Mouse (Mus musculus): ENCODE results near the gene Tmtc4. TPM values are rescaled to one million over a fixed set of nuclear protein-coding genes. Genes with fewer than 3 reads are reported as not detected.
A peak's percentile ranks its signal among the peaks of the same experiment; 100 is the strongest.

Gene Tmtc4
- polyA plus RNA-seq, 1 experiment from 2014 or later, result 14.6 TPM

DNA sequence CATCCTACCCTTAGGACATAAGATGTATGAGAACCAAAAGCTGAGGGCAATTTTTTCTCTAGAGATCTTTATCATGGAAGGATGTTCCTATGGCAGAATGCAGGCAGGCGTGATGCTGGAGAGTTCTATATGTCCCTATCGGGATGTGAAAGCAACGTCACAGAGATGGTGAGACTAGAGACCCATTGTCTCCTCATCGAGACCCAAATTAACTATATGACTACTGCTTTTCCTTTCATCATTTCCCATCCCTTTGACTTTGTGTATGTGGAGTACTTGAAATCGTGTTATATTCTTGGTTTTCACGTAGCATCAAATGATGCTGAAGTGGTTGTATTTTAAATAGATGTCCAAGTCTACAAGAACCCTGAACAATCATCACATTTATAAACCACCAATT is 70.2 kb downstream of the Tmtc4 start, which contains the start of gene Ggact:
Gene Ggact (minus strand): TSS at position 101 of the 400 bp plus-strand sequence.
- no peak for ATAC-seq (replicated peaks; ENCODE audit: insufficient number of reproducible peaks, insufficient read depth, low FRiP score, low read depth)
- Histone ChIP-seq H3K9ac (peak within 1 kb of the TSS; percentile 69), H3K27me3 (no peaks in the 10 kb centered on the region), H3K27ac (peak within 1 kb of the TSS; percentile 34; the same call in 1 of the 2 replicates), H3K4me3 (peak within 1 kb of the TSS; percentile 79), H3K4me2 (peak within 1 kb of the TSS; percentile 94), H3K36me3 (no peaks in the 10 kb centered on the region; the same call in 1 of the 2 replicates), H3K9me3 (replicated peaks) (no peaks in the 10 kb centered on the region), H3K4me1 (replicated peaks) (peaks cover 12% of the 10 kb centered on the region)
- WGBS, result 72% methylated on average over 6 of the region's 6 CpGs

- WGBS, result under 1% methylated on average over 53 of the region's 58 CpGs
- 0 out of 2 replicates have a peak, but pooled peaks cover 4% of the 10 kb centered on the region for H3K36me3 ChIP-seq
- peak; percentile 75 for ATAC-seq (replicated peaks; ENCODE audit: insufficient number of reproducible peaks, insufficient read depth, low FRiP score, low read depth)
Observed at GRCm38 (mm10) chr14:122912812-122913498, 70.9 kb downstream of the Tmtc4 start.

GRCm38 (mm10) chr14:122912137-122912536 is 71.7 kb downstream of the Tmtc4 start:
- peak overlapping the region; percentile 94 for H3K4me2 ChIP-seq
- no peaks in the 10 kb centered on the region for H3K27me3 ChIP-seq
- 0 out of 2 replicates have a peak, but pooled peaks cover 4% of the 10 kb centered on the region for H3K36me3 ChIP-seq
- 67% methylated on average over 1 of the region's 1 CpGs for WGBS
- ATAC-seq (replicated peaks; ENCODE audit: insufficient number of reproducible peaks, insufficient read depth, low FRiP score, low read depth), result no peak
- H3K4me1 ChIP-seq (replicated peaks), result peaks cover 12% of the 10 kb centered on the region
- H3K27ac ChIP-seq, result no peak overlapping the region
- peak overlapping the region; percentile 79 for H3K4me3 ChIP-seq
- H3K9ac ChIP-seq, result no peak overlapping the region; the same call in 1 of the 2 replicates
- no peaks in the 10 kb centered on the region for H3K9me3 ChIP-seq (replicated peaks)

More at GRCm38 (mm10) chr14:122912812-122913498, 70.9 kb downstream of the Tmtc4 start:
- Histone ChIP-seq H3K4me2 (peak overlapping the region; percentile 94), H3K4me1 (replicated peaks) (peaks cover 12% of the 10 kb centered on the region), H3K4me3 (peak overlapping the region; percentile 79), H3K27me3 (no peaks in the 10 kb centered on the region), H3K27ac (peak overlapping the region; percentile 34; the same call in 1 of the 2 replicates), H3K9me3 (replicated peaks) (no peaks in the 10 kb centered on the region), H3K9ac (peak overlapping the region; percentile 69)

DNA sequence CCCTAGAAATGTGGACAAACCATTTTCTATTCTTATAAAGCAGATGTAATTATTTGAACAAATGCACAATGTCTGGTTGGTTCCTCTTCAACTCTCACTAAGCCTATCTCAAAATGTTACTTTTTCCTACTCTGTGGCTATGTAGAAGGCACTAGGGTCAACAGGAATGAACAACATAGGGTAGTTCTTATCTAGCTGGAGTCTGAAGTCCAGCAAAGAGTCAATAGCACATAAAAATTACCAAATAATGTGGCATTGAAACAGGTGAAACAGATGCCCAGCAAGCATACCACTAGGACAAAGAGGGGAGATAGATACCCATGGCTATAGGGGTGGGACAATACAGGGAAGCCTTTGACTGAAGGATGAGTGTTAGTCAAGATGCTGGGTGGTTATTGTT is 72.6 kb downstream of the Tmtc4 start:
- no peak overlapping the region for H3K4me2 ChIP-seq
- H3K4me3 ChIP-seq, result no peak overlapping the region
- H3K9me3 ChIP-seq (replicated peaks), result no peaks in the 10 kb centered on the region
- 0 out of 2 replicates have a peak, but pooled peaks cover 4% of the 10 kb centered on the region for H3K36me3 ChIP-seq
- no peak for ATAC-seq (replicated peaks; ENCODE audit: insufficient number of reproducible peaks, insufficient read depth, low FRiP score, low read depth)
- H3K4me1 ChIP-seq (replicated peaks), result peaks cover 12% of the 10 kb centered on the region
- H3K27ac ChIP-seq, result no peak overlapping the region
- no peak overlapping the region for H3K9ac ChIP-seq
- H3K27me3 ChIP-seq, result no peaks in the 10 kb centered on the region

GRCm38 (mm10) chr14:122909368-122910091 is 74.3 kb downstream of the Tmtc4 start:
- Histone ChIP-seq H3K4me1 (replicated peaks) (peaks cover 12% of the 10 kb centered on the region), H3K4me2 (no peak overlapping the region), H3K27ac (no peak overlapping the region), H3K9me3 (replicated peaks) (no peaks in the 10 kb centered on the region), H3K4me3 (no peak overlapping the region), H3K9ac (no peak overlapping the region), H3K36me3 (0 out of 2 replicates have a peak, but pooled peaks cover 4% of the 10 kb centered on the region), H3K27me3 (no peaks in the 10 kb centered on the region)
- WGBS, result 75% methylated on average over 5 of the region's 5 CpGs
- no peak for ATAC-seq (replicated peaks; ENCODE audit: insufficient number of reproducible peaks, insufficient read depth, low FRiP score, low read depth)

DNA sequence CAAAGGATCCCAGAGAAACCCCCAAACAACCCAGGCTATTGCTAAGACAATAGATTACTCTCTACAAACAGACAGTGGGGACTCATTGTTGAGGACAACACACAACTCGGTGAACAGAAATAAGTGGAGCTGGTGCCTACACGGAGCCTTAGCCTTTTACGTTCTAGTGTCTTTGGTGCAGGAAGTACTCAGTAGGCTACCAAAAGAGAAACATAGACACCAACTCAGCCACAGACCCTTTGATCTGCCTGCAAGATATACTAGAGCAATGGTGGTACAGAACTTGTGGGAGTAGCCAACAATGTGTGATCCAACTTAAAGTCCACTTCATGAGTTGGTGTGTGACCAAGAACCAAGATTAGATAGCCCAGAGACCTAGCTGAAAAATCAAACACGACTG is 75.8 kb downstream of the Tmtc4 start:
- 90% methylated on average over 4 of the region's 4 CpGs for WGBS

DNA sequence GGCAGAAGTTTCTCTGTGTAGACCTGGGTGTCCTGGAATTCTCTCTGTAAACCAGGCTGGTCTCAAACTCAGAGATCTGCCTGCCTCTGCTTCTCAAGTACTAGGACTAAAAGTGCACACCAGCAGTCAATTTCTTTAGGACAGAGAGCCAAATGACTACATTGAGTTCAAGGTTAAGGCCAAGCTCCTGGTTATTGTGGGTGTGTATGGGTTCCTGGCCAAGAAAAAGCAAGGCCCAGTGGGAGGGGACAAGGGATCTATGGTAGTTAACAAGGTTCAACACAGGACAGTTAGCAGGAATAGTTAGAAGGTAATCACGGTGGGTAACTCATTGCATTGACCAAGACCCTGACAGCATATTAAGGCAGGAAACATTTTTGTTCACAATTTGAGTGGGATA is 78.8 kb downstream of the Tmtc4 start:
- H3K9ac ChIP-seq, result no peak overlapping the region
- H3K27me3 ChIP-seq, result no peaks in the 10 kb centered on the region
- peaks cover 30% of the 10 kb centered on the region for H3K4me1 ChIP-seq (replicated peaks)
- H3K36me3 ChIP-seq, result 0 out of 2 replicates have a peak, but pooled peaks cover 4% of the 10 kb centered on the region
- H3K27ac ChIP-seq, result no peak overlapping the region
- no peak overlapping the region for H3K4me2 ChIP-seq
- 93% methylated on average over 1 of the region's 1 CpGs for WGBS
- ATAC-seq (replicated peaks; ENCODE audit: insufficient number of reproducible peaks, insufficient read depth, low FRiP score, low read depth), result no peak
- H3K4me3 ChIP-seq, result no peak overlapping the region
- H3K9me3 ChIP-seq (replicated peaks), result no peaks in the 10 kb centered on the region

More for the DNA sequence above, 75.8 kb downstream of the Tmtc4 start:
- H3K4me3 ChIP-seq, result no peak overlapping the region
- H3K9me3 ChIP-seq (replicated peaks), result no peaks in the 10 kb centered on the region
- no peak overlapping the region for H3K9ac ChIP-seq
- ATAC-seq (replicated peaks; ENCODE audit: insufficient number of reproducible peaks, insufficient read depth, low FRiP score, low read depth), result no peak
- peaks cover 18% of the 10 kb centered on the region for H3K4me1 ChIP-seq (replicated peaks)
- H3K4me2 ChIP-seq, result no peak overlapping the region
- H3K27me3 ChIP-seq, result no peaks in the 10 kb centered on the region
- 0 out of 2 replicates have a peak, but pooled peaks cover 4% of the 10 kb centered on the region for H3K36me3 ChIP-seq
- H3K27ac ChIP-seq, result no peak overlapping the region

- 0 out of 2 replicates have a peak, but pooled peaks cover 4% of the 10 kb centered on the region for H3K36me3 ChIP-seq
- no peaks in the 10 kb centered on the region for H3K27me3 ChIP-seq
- no peak for ATAC-seq (replicated peaks; ENCODE audit: insufficient number of reproducible peaks, insufficient read depth, low FRiP score, low read depth)
- H3K4me2 ChIP-seq, result no peak overlapping the region
- no peaks in the 10 kb centered on the region for H3K9me3 ChIP-seq (replicated peaks)
- no peak overlapping the region for H3K4me3 ChIP-seq
- no peak overlapping the region for H3K27ac ChIP-seq
- 64% methylated on average over 2 of the region's 2 CpGs for WGBS
- H3K4me1 ChIP-seq (replicated peaks), result peaks cover 27% of the 10 kb centered on the region
- H3K9ac ChIP-seq, result no peak overlapping the region
Observed at GRCm38 (mm10) chr14:122903923-122904351, 79.9 kb downstream of the Tmtc4 start.

DNA sequence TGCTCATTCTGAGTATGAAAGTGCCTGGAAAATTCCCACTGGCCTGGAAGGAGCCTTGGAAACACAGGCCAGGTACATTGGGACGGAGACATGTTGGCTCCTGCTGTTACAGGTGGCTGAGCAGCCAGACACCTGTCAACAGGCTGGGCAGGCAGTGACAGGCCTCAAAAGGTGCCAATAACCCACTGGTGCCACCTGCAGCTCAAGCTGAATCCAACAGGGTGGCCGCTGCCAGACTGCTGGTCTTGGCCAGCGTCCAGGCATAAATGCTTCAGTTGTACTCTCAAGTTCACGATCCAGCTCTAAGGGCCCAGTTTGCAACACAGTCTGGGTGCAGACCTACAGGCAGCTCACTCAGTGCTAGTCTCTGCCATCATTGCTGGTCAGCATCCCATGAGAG is 81.0 kb downstream of the Tmtc4 start:
- ATAC-seq (replicated peaks; ENCODE audit: insufficient number of reproducible peaks, insufficient read depth, low FRiP score, low read depth), result peak; percentile 91
- Histone ChIP-seq H3K4me2 (no peak overlapping the region), H3K27me3 (no peaks in the 10 kb centered on the region), H3K4me3 (no peak overlapping the region), H3K36me3 (no peaks in the 10 kb centered on the region), H3K9me3 (replicated peaks) (no peaks in the 10 kb centered on the region), H3K27ac (peak overlapping the region; percentile 71), H3K4me1 (replicated peaks) (peaks cover 27% of the 10 kb centered on the region), H3K9ac (no peak overlapping the region)
- 25% methylated on average over 4 of the region's 4 CpGs for WGBS

DNA sequence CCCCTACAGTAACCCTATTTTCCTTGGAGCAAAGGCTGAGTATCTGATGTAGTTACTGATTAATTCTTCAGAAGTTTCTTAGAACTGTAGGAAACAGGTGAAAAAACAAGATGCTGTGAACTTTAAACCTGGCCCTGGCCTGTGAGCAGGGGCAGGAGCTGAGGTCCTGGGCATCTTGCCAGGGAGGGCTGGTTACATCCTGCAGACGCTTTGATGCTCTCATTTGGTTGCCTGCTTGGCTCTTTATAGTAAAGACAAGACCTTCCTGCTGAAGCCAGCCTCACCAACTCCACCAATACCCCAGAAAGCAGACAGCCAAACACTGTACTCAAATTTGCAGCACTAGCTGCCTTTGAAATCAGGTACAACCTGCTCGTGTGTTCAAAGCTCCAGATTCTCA is 81.7 kb downstream of the Tmtc4 start:
- 39% methylated on average over 2 of the region's 2 CpGs for WGBS
- Histone ChIP-seq H3K36me3 (no peaks in the 10 kb centered on the region), H3K4me3 (no peak overlapping the region), H3K4me2 (no peak overlapping the region), H3K9ac (no peak overlapping the region), H3K9me3 (replicated peaks) (no peaks in the 10 kb centered on the region), H3K27ac (peak overlapping the region; percentile 71), H3K4me1 (replicated peaks) (peaks cover 27% of the 10 kb centered on the region), H3K27me3 (no peaks in the 10 kb centered on the region)
- no peak for ATAC-seq (replicated peaks; ENCODE audit: insufficient number of reproducible peaks, insufficient read depth, low FRiP score, low read depth)

DNA sequence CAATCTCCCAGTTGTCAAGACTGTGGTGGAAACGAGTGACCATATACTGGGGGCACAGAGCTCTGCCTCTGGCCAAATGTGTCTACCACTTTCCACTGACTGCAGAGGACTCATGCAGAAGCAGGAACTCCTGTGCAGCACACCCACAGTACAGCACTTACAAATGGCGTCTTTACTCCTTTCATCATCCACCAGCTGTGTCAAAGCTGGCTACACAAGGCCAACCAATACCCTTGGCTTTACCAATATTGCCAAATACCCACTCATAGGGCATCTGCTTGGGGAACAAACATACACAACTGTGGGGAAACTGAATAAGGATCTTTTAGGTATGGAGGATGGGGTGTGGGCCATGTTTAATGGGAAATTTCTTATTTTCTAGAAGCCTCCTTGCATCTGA is 82.1 kb downstream of the Tmtc4 start:
- Histone ChIP-seq H3K9me3 (replicated peaks) (no peaks in the 10 kb centered on the region), H3K36me3 (no peaks in the 10 kb centered on the region), H3K4me2 (no peak overlapping the region), H3K27me3 (no peaks in the 10 kb centered on the region), H3K9ac (no peak overlapping the region), H3K4me1 (replicated peaks) (peaks cover 27% of the 10 kb centered on the region), H3K27ac (no peak overlapping the region), H3K4me3 (no peak overlapping the region)
- ATAC-seq (replicated peaks; ENCODE audit: insufficient number of reproducible peaks, insufficient read depth, low FRiP score, low read depth), result no peak
- WGBS, result 81% methylated on average over 2 of the region's 2 CpGs
